Mouse (Mus musculus) yolk sac, embryonic 10.5 days (tissue): Measurements from ENCODE around the gene Hdgfl3.
A peak's percentile ranks its signal among the peaks of the same experiment; 100 is the strongest.

Source experiments
- DNase-seq: peaks from one replicate; pipeline ENCODE4 v3.0.0-alpha.2; 2017; ENCODE audit warnings: low spot score

Hdgfl3 gene

DNA sequence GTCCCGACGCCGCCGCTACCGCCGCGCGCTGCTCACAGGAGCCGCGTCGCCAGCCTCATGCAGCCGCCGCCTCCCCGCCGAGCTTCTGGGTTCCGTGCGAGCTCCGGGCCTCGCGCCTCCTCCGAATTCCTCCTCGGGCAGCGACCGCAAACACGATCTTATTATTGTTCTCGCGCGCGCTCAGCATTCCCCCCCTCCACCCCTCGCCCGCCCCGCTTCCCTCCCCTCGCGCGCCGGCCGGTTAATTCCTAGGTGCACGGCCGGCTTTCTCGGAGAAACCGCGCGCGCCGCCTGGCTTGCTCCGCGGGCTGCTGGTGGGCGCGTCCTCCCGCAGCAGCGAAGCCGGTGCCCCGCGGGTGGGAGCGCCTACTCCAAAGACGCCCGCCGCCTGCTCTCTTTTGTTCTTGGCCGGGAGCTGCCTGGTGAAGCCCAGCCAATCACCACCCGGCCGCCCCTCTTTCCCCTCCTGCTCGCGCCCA is at the start of gene Hdgfl3:
TSS of gene Hdgfl3 (minus strand) at position 207 of the 479 bp plus-strand sequence.
- DNase-seq: peak; percentile 62

- no peak for DNase-seq
These were observed 49.4 kb upstream of the Hdgfl3 start for GRCm38 (mm10) chr7:81983651-81984050.

- no peak for DNase-seq
These were observed 44.0 kb upstream of the Hdgfl3 start for GRCm38 (mm10) chr7:81978304-81978703.

- DNase-seq: no peak
These were observed 40.3 kb upstream of the Hdgfl3 start for GRCm38 (mm10) chr7:81974616-81975015.

DNA sequence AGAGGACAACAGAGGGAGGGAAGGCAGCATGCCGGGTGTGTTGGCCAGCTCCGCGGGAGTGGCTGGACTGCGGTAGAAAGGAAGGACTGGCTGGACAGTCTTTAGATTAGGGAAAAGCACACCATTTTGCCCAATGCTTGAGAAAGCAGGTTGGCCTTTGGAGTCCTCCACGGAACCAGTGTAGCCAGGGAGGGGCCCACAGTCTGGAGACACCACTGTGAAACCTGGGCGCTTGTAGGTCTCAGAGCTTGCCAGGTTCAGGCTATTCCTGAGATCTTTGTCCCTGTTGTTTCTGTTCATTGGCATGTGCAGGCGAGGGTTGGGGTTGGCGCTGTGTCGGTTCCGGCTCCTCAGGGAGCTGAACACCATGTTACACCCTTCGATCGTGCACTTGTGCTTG is 39.7 kb upstream of the Hdgfl3 start:
- DNase-seq: no peak

DNA sequence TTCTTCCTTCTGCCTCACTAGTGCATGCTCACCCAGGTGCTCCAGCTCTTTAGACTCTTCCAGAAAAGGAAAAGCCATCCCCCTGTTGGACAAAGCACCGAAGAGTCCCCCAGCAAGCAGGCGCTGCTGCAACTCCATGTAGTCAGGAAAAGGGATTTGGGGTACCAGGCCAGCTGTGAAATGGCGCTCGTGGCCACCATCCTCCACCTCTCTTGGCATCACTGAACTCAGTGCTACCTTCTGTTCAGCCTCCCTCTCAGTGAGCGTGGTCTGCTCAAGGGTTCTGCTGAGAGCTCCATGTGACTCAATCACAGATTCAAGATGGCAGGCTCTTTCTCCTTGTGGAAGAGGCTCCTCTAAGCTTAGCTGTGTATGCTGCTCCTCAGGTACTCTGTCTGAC is 39.1 kb upstream of the Hdgfl3 start:
- DNase-seq: no peak

GRCm38 (mm10) chr7:81968975-81969374 is 34.7 kb upstream of the Hdgfl3 start:
- no peak for DNase-seq

DNA sequence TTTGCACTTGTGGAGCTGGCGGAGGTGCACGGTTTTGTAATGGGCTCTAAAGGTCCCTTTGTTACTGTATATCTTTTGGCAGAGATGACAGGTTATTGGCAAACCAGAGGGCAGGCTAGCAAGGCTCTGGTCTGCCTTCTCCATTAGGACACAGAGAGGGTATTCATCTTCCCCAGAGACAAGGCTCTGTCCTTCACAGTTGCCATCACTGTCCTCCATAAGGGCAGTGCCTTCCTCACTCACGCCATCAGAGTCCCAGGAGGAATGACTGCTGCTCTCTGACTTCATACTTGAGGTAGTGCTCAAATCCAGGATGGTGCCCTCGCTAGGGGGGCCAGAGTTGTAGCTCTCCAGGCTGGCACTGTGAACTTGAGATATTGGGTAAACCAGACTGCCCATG is 34.2 kb upstream of the Hdgfl3 start:
- no peak for DNase-seq

GRCm38 (mm10) chr7:81966195-81966594 is 31.9 kb upstream of the Hdgfl3 start:
- no peak for DNase-seq

GRCm38 (mm10) chr7:81959704-81960103 is 25.4 kb upstream of the Hdgfl3 start:
- DNase-seq: no peak

DNA sequence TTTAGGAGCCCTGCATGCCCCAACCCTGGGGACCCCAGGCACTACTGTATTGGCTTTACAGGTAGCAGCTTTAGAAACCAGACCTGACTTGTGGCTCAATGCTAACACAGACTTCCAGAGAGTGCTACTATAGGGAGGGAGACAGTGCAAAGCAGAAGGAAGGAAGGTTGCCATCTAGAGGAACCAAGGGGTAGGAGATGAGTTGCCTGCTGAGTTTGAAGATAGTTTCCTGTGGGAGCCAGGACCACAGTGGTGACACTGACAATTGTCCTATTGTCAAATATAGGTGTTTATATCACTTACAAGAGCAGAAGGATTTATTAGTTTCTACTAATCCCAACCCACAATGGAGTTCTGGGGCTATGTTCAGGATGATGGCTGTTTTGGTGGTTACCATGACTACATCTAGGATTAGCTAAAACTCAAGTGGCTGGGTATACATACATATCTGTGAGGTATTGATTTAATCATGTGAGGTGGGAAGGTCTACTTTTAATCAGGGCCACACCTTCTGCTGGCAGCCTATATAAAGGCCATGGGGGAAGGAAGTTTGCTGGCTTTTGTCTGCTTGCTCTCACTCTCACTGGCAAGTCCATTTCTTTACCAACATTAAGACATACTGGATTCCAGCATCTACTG is 20.1 kb upstream of the Hdgfl3 start:
- DNase-seq: no peak

DNA sequence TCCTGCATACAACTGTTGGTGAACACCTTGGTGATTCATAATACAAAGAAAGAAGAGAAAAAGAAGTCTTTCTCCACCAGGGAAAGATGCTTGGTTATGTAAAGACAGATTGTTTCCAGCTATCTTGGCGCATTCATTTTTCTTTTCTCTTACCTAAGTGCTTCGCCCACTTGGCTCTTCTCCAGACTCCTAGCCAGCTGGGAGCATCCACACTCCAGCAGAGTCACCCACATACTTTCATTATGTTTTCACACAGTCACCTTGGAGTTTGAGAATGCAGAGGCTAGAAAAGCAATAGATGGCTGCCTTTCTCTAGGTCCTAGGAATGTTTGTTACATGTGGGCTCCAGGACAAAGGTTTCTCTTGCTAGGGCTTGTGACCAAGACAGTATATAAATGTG is 16.2 kb upstream of the Hdgfl3 start:
- DNase-seq: no peak

DNA sequence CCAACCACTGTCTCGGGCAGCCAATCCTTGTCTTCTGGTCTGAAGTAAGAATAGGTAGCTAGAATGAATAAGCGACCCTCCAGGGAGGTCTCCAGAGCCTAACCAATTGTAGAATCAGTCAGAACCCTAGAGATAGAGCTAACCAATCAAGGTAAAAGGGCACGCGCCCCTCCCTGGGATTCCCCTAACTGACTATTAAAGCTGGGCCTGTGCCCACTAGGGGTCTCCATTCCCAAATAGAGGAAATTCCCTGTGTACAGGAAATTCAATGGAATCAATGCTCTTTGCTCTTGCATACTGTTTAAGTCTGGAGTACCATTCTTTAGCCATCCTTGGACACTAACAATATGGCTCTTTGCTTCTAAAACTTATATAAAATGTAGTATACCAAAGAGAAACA is 11.1 kb upstream of the Hdgfl3 start:
- no peak for DNase-seq

GRCm38 (mm10) chr7:81934806-81935205 is 533 bp upstream of the Hdgfl3 start:
- DNase-seq: no peak

GRCm38 (mm10) chr7:81933601-81934266 is 539 bp downstream of the Hdgfl3 start:
- peak; percentile 47 for DNase-seq

GRCm38 (mm10) chr7:81933061-81933600 is 1.1 kb downstream of the Hdgfl3 start:
- no peak for DNase-seq

DNA sequence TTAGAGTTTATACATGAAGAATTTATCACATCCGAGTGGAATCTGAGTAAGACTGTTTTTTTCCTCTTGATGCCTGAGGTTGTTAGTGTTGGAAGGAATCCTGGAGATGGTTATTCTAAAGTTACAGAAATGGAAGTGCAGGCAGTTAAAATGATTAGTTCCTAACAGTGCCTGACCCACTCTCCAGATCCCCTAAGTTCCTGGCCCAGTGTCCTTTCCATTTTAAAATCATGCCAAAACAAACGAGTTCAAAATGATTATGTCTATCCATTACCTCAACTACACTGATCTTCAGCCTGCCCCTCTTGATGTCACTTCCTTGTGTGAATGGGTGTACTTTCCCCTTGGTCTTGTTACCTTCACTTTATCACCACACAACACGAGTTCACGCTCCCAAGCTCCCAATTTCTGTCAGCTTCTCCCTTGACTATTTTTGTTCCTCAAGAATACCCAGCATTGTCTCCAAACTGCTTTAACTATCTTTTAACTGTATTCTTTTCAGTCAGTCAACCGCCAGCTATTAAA is 1.7 kb downstream of the Hdgfl3 start:
- no peak for DNase-seq

- no peak for DNase-seq
These were observed 5.3 kb downstream of the Hdgfl3 start for GRCm38 (mm10) chr7:81928998-81929397.

GRCm38 (mm10) chr7:81921379-81921952 is 12.8 kb downstream of the Hdgfl3 start:
- DNase-seq: no peak

- DNase-seq: no peak
These were observed 14.0 kb downstream of the Hdgfl3 start for GRCm38 (mm10) chr7:81920314-81920713.

- DNase-seq: no peak
These were observed 16.0 kb downstream of the Hdgfl3 start for GRCm38 (mm10) chr7:81918316-81918715.

DNA sequence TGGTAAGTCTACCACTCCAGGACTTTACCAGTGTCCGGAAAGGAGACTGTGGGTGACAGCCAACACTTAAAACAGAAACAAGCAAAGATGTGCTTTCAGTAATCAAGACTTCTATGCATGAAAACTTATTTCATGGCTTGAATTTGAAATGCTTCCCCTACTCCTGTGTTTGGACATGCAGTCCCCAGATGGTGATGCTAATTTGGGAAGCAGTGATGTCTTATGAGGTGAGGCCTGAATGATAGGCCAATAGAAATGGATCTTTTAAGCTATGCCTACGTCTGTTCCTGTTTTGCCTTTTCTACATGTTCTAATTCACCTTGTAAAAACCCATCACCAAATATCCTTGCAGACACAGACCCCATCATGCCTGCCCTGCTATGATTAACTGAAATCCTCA is 29.3 kb downstream of the Hdgfl3 start:
- DNase-seq: no peak

DNA sequence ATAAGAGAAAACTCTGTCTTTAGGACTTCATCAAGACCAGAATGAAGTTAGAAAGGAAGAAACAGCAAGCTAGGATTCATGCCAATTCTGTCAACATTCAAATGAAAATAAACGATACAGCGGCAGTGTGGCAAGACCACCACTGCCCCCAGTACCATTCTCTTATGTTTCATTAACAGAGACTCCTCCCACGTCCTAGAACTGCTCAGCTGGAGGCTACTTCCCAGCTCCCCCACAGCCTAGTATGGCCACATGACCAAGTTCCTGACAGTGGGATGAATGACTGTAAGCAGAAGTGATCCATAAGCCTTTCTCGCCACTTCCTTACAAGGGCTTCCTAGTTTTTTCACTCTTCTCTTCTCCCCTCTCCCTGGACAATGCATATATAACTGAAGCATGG is 30.2 kb downstream of the Hdgfl3 start:
- DNase-seq: no peak
